8 mouse cellular contexts compared by ENCODE assay signal in genomic region chr9:41736881-41737280, GRCm38 (mm10).
DNase-seq lines count a peak whose midpoint lies in the region; ATAC-seq and TF ChIP-seq lines count a peak whose summit lies in the region.

No protein-coding gene starts in this region.

- peak overlapping the region; percentile 91 for H3K4me2 ChIP-seq in kidney, postnatal 0 days (ENCODE audit: low read length)
- H3K4me2 ChIP-seq in embryonic facial prominence, embryonic 12.5 days (replicated peaks) = peak overlapping the region; percentile 40
- peak overlapping the region; percentile 61 for H3K4me2 ChIP-seq in hindbrain, embryonic 15.5 days
- H3K4me2 ChIP-seq in midbrain, postnatal 0 days (ENCODE audit: low read depth, low read length, poor library complexity, severe bottlenecking) = peak overlapping the region; percentile 55

- no peak for ATAC-seq in kidney, postnatal 0 days (replicated peaks; ENCODE audit: low FRiP score, low read depth)
- ATAC-seq in embryonic facial prominence, embryonic 12.5 days (ENCODE audit: insufficient number of reproducible peaks, insufficient read depth, low FRiP score, low TSS enrichment) = no peak
- ATAC-seq in hindbrain, embryonic 15.5 days (ENCODE audit: low FRiP score, low read depth) = no peak
- ATAC-seq in midbrain, postnatal 0 days (ENCODE audit: low FRiP score) = no peak
- ATAC-seq in megakaryocyte progenitor cell, adult 5-6 weeks (replicated peaks; ENCODE audit: poor library complexity) = no peak

- H3K4me3 ChIP-seq in kidney, postnatal 0 days (replicated peaks; ENCODE audit: low read depth, low read length) = no peak overlapping the region
- H3K4me3 ChIP-seq in embryonic facial prominence, embryonic 12.5 days = peak overlapping the region; percentile 17; the same call in 1 of the 2 replicates
- H3K4me3 ChIP-seq in hindbrain, embryonic 15.5 days = peak overlapping the region; percentile 38
- H3K4me3 ChIP-seq in midbrain, postnatal 0 days (ENCODE audit: low read depth, low read length) = peak overlapping the region; percentile 36

- TF ChIP-seq CTCF in kidney, postnatal 0 days (IDR thresholded peaks at IDR 0.05; ENCODE audit: low read depth) = no peak
- no peak for TF ChIP-seq CTCF in midbrain, postnatal 0 days (IDR thresholded peaks at IDR 0.05)

- H3K9me3 ChIP-seq in kidney, postnatal 0 days (replicated peaks; ENCODE audit: low read length) = no peaks in the 10 kb centered on the region
- H3K9me3 ChIP-seq in embryonic facial prominence, embryonic 12.5 days = no peaks in the 10 kb centered on the region
- H3K9me3 ChIP-seq in hindbrain, embryonic 15.5 days = no peaks in the 10 kb centered on the region
- no peaks in the 10 kb centered on the region for H3K9me3 ChIP-seq in midbrain, postnatal 0 days (ENCODE audit: low read length)

- H3K36me3 ChIP-seq in kidney, postnatal 0 days (ENCODE audit: insufficient read depth, low read length) = no peaks in the 10 kb centered on the region
- no peaks in the 10 kb centered on the region for H3K36me3 ChIP-seq in embryonic facial prominence, embryonic 12.5 days
- no peaks in the 10 kb centered on the region for H3K36me3 ChIP-seq in hindbrain, embryonic 15.5 days
- H3K36me3 ChIP-seq in midbrain, postnatal 0 days (ENCODE audit: insufficient read depth, low read length) = no peaks in the 10 kb centered on the region

- no peak for DNase-seq in kidney, postnatal 0 days (ENCODE audit: low spot score)
- DNase-seq in kidney, adult 9 months = no peak
- DNase-seq in midbrain, postnatal 0 days (ENCODE audit: low spot score) = no peak
- DNase-seq in frontal cortex, postnatal 36 days (ENCODE audit: low spot score in 2 of 2) = no peak
- DNase-seq in natural killer cell, adult 2 months (ENCODE audit: low spot score in 2 of 2) = no peak

- H3K27me3 ChIP-seq in kidney, postnatal 0 days (ENCODE audit: insufficient read depth, low read length) = no peaks in the 10 kb centered on the region
- H3K27me3 ChIP-seq in embryonic facial prominence, embryonic 12.5 days = no peaks in the 10 kb centered on the region
- no peaks in the 10 kb centered on the region for H3K27me3 ChIP-seq in hindbrain, embryonic 15.5 days
- H3K27me3 ChIP-seq in midbrain, postnatal 0 days (ENCODE audit: insufficient read depth, low read length) = no peaks in the 10 kb centered on the region

- H3K9ac ChIP-seq in kidney, postnatal 0 days (ENCODE audit: low read depth, low read length) = no peak overlapping the region
- H3K9ac ChIP-seq in embryonic facial prominence, embryonic 12.5 days = peak overlapping the region; percentile 16; the same call in 1 of the 2 replicates
- peak overlapping the region; percentile 52 for H3K9ac ChIP-seq in hindbrain, embryonic 15.5 days
- peak overlapping the region; percentile 63 for H3K9ac ChIP-seq in midbrain, postnatal 0 days (replicated peaks; ENCODE audit: low read length, poor library complexity, severe bottlenecking)

- no peak overlapping the region for H3K27ac ChIP-seq in kidney, postnatal 0 days
- H3K27ac ChIP-seq in embryonic facial prominence, embryonic 12.5 days = peak overlapping the region; percentile 95
- peak overlapping the region; percentile 97 for H3K27ac ChIP-seq in hindbrain, embryonic 15.5 days (replicated peaks)
- peak overlapping the region; percentile 97 for H3K27ac ChIP-seq in midbrain, postnatal 0 days (ENCODE audit: low read depth, low read length)

- WGBS in kidney, postnatal 0 days = 25% methylated on average over 6 of the region's 6 CpGs
- 16% methylated on average over 6 of the region's 6 CpGs for WGBS in embryonic facial prominence, embryonic 12.5 days
- 5% methylated on average over 6 of the region's 6 CpGs for WGBS in hindbrain, embryonic 15.5 days
- 9% methylated on average over 6 of the region's 6 CpGs for WGBS in midbrain, postnatal 0 days

- no peaks in the 10 kb centered on the region for H3K4me1 ChIP-seq in kidney, postnatal 0 days (replicated peaks; ENCODE audit: insufficient read depth, low read length)
- peaks cover 24% of the 10 kb centered on the region; the same call in 1 of the 2 replicates for H3K4me1 ChIP-seq in embryonic facial prominence, embryonic 12.5 days
- peaks cover 27% of the 10 kb centered on the region for H3K4me1 ChIP-seq in hindbrain, embryonic 15.5 days (replicated peaks)
- peaks cover 8% of the 10 kb centered on the region; the same call in 1 of the 2 replicates for H3K4me1 ChIP-seq in midbrain, postnatal 0 days (ENCODE audit: insufficient read depth, low read length)

Comparison
In these comparisons a context has a peak if more than half of its experiments do, and no peak if none do; other contexts are left out.
1. H3K4me2 ChIP-seq: peak in every context shown above with its lines; median percentile 91 in kidney, postnatal 0 days; 61 in hindbrain, embryonic 15.5 days; 55 in midbrain, postnatal 0 days; 40 in embryonic facial prominence, embryonic 12.5 days.